Mouse (Mus musculus): ENCODE data around the gene Lyg1.

Lyg1 gene

DNA sequence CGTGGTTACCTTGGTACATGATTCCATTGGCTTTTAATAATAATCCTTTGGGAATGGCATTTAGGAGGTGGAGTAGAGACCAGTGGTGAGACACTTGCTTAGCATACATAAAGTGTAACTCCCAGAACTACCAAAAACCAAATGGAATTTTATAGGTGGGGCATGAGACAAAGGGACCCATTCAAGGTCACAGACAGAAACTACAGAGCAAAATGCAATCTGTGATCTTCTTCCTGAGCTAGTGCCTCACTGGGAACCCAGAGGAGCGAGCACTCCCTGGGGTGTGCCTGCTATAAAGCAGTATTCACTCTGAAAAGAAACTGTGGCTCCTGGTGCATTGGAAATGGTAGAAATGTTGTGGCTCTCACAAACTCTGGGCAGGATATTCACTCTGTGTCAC, 8.7 kb downstream of the Lyg1 start:
- no peak for DNase-seq (ENCODE audit: low spot score)

DNA sequence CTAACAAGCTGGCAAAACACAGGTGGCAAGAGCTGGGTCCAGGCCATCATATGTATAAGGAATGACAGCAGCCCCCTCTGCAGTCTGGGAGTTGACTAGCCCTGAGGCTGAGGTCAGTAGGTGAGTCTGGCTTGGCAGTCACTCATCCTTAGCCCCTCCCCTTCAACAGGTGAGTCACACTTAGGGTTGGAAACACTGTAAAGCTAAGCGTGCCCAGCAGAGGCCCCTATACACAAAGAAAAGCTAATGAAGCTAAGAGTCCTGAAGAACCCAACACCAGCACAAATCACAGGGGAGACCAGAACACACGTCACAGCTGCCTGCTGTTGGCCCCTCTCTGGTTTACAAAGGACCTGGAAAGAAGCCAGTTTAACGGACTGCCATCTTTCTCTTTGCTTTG, 25.8 kb downstream of the Lyg1 start:
- DNase-seq (ENCODE audit: low spot score): no peak

DNA sequence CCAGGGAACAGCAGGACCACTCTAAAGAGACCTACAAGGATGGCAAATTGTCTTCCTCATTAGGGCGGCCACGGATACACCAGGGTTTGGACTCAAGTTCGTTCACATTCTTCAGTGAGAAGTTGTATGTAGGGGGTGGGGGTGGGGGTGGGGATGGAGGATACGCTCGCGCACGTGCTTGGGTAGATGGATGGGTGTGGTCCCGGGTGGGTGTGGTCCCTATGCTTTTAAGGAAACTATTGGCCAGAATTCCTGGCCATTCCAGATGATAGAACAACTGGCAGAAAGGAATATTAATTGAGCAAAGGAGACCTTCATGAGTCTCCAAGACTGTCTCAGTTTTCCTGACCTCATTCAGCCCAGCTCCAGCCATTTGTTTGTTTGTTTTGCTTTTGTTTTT, 31.6 kb downstream of the Lyg1 start:
- no peak for DNase-seq (ENCODE audit: low spot score)

GRCm38 (mm10) chr1:37922536-37922935, 35.0 kb downstream of the Lyg1 start:
- DNase-seq (ENCODE audit: low spot score): no peak

DNA sequence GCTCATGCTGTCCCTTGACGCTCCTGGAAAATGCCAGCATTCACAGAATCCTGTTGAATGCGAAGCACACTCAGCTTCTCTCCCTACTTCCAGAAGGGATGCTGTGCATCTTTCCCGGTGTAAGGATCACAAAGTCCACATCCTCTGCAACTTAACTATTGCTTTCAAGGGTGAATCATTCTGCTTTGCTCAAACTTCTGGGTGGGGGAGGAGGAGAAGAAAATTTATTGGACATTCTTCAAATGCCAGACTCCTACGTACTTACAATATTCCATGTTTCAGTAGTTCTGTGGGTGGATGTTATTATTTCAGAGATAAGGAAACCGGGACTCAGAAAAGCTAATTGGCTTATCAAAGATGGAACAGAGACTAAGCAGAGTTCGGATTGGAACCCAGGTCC, 39.5 kb downstream of the Lyg1 start:
- no peak for DNase-seq (ENCODE audit: low spot score)

- no peak for DNase-seq (ENCODE audit: low spot score)
Measured at GRCm38 (mm10) chr1:37917666-37918065, 39.9 kb downstream of the Lyg1 start.

DNA sequence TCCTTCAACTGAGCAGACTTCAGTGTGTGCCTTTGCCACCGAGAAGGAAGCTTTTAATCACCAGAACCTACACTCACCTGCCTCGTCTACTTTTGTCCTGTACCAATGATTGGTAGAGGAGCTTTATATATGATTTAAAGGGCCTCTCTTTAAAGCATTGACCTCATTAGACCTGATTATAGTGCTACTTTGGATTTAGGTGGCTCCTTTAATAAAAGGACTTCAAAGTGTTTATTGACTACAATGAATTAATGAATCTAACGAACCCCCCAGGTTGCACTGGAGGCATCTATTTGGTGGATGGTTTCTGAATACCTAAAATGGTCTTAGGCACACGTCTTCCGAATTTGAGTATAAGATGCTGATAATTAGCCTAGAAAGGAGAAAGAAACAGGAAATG, 41.2 kb downstream of the Lyg1 start, which contains the start of gene Lyg2:
TSS of gene Lyg2 (minus strand) at position 101 of the 400 bp plus-strand sequence.
- DNase-seq (ENCODE audit: low spot score): no peak

DNA sequence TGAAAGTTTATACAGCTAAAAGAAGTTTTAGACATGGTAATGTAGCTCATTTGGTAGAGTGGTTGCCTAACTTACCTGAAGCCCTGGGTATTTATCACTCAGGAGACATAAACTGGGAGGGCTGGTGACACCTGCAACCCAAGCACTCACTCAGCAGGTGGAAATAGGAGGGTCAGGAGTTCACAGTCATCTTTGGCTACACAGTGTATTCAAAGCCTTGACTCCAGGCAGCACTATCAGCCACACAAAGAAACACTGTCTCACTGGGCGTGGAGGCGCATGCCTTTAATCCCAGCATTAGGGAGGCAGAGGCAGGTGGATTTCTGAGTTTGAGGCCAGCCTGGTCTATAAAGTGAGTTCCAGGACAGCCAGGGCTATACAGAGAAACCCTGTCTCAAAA, 44.8 kb downstream of the Lyg1 start:
- no peak for DNase-seq (ENCODE audit: low spot score)

GRCm38 (mm10) chr1:37903178-37903577, 54.4 kb downstream of the Lyg1 start:
- no peak for DNase-seq (ENCODE audit: low spot score)

DNA sequence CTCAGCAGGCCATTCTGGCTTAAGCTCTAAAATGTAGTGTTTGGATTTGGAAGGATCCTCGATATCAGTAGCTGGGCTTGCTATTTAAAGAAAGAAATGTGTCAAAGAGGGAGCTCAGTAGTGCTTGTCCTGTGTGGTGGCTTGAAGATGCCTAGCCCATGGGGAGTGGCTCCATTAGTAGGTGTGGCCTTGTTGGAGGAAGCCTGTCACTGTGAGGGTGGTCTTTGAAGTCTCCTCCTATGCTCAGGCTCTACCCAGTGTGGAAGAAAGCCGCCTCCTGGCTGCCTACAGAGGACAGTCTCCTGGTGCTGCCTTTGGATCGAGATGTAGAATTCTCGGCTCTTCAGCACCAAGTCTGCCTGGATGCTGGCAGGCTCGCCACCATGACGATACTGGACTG, 57.3 kb downstream of the Lyg1 start:
- no peak for DNase-seq (ENCODE audit: low spot score)

GRCm38 (mm10) chr1:37899816-37900215, 57.7 kb downstream of the Lyg1 start:
- no peak for DNase-seq (ENCODE audit: low spot score)

All from ovary, postnatal 10 days (tissue).